Mouse (Mus musculus): Measurements from ENCODE around the gene Kif1bp. TPM values are rescaled to one million over a fixed set of nuclear protein-coding genes. Genes with fewer than 3 reads are reported as not detected.

Kif1bp gene
- 51.7 TPM for polyA plus RNA-seq (2014; fragmentation: Illumina TruSeq; extraction: RNeasy Lipid Tissue Mini Kit (QIAGEN cat#74804); ENCODE audit: low read depth, low replicate concordance)

GRCm38 (mm10) chr10:62578338-62579100 lies at the start of gene Kif1bp:
Kif1bp (minus strand) TSS chr10:62578457.

GRCm38 (mm10) chr10:62602177-62603040 lies 24.2 kb upstream of the Kif1bp start, which contains the start of gene Ddx21:
Ddx21 (minus strand) TSS chr10:62602281.

GRCm38 (mm10) chr10:62527351-62527750 lies 50.9 kb downstream of the Kif1bp start, which contains the start of gene Srgn:
Srgn (minus strand) TSS chr10:62527451.

Other genes with a start within 250 kb of the Kif1bp start
- 3.1 TPM for gene Hk1, start 198.5 kb downstream of the Kif1bp start, polyA plus RNA-seq (2014; fragmentation: Illumina TruSeq; extraction: RNeasy Lipid Tissue Mini Kit (QIAGEN cat#74804); ENCODE audit: low read depth, low replicate concordance)
- not detected for gene Hkdc1, start 156.0 kb downstream of the Kif1bp start, polyA plus RNA-seq (2014; fragmentation: Illumina TruSeq; extraction: RNeasy Lipid Tissue Mini Kit (QIAGEN cat#74804); ENCODE audit: low read depth, low replicate concordance)
- not detected for gene 4930507D05Rik, start 129.0 kb downstream of the Kif1bp start, polyA plus RNA-seq (2014; fragmentation: Illumina TruSeq; extraction: RNeasy Lipid Tissue Mini Kit (QIAGEN cat#74804); ENCODE audit: low read depth, low replicate concordance)
- gene Supv3l1, start 128.7 kb downstream of the Kif1bp start, polyA plus RNA-seq (2014; fragmentation: Illumina TruSeq; extraction: RNeasy Lipid Tissue Mini Kit (QIAGEN cat#74804); ENCODE audit: low read depth, low replicate concordance): 23.1 TPM
- 180 TPM for gene Vps26a, start 91.7 kb downstream of the Kif1bp start, polyA plus RNA-seq (2014; fragmentation: Illumina TruSeq; extraction: RNeasy Lipid Tissue Mini Kit (QIAGEN cat#74804); ENCODE audit: low read depth, low replicate concordance)
- gene Srgn, start 51.0 kb downstream of the Kif1bp start, polyA plus RNA-seq (2014; fragmentation: Illumina TruSeq; extraction: RNeasy Lipid Tissue Mini Kit (QIAGEN cat#74804); ENCODE audit: low read depth, low replicate concordance): 312 TPM
- 86.1 TPM for gene Ddx21, start 23.8 kb upstream of the Kif1bp start, polyA plus RNA-seq (2014; fragmentation: Illumina TruSeq; extraction: RNeasy Lipid Tissue Mini Kit (QIAGEN cat#74804); ENCODE audit: low read depth, low replicate concordance)
- 259 TPM for gene Ddx50, start 72.8 kb upstream of the Kif1bp start, polyA plus RNA-seq (2014; fragmentation: Illumina TruSeq; extraction: RNeasy Lipid Tissue Mini Kit (QIAGEN cat#74804); ENCODE audit: low read depth, low replicate concordance)
- 1.2 TPM for gene Stox1, start 147.7 kb upstream of the Kif1bp start, polyA plus RNA-seq (2014; fragmentation: Illumina TruSeq; extraction: RNeasy Lipid Tissue Mini Kit (QIAGEN cat#74804); ENCODE audit: low read depth, low replicate concordance)
- 171 TPM for gene Ccar1, start 213.8 kb upstream of the Kif1bp start, polyA plus RNA-seq (2014; fragmentation: Illumina TruSeq; extraction: RNeasy Lipid Tissue Mini Kit (QIAGEN cat#74804); ENCODE audit: low read depth, low replicate concordance)

Measured in adrenal gland, adult 10 weeks (tissue).